Mouse (Mus musculus) left cerebral cortex, postnatal 14 days (tissue): Measurements from ENCODE around the gene Col8a2. TPM values are rescaled to one million over a fixed set of nuclear protein-coding genes. Genes with fewer than 3 reads are reported as not detected.
A peak's percentile ranks its signal among the peaks of the same experiment; 100 is the strongest.

ENCODE experiments used
- DNase-seq, 2 experiments: peaks; one replicate each; pipeline ENCODE4 v3.0.0; 2021 to 2022; ENCODE audit warnings: low spot score in 2 of 2, mixed read lengths in 1 of 2
- intact Hi-C: fragments of 180-260 bp; cut with DNase I; formaldehyde crosslinking; loops from one replicate; pipeline ENCODE4 v1.15.1; 2025
- total RNA-seq, 2 experiments: library from RNA; stranded (reverse); gene quantifications; 2 replicates each; pipeline ENCODE4 v1.2.3; 2021

Col8a2 gene
- total RNA-seq, 2 experiments from 2014 or later, result 2.9 to 3.4 TPM

GRCm38 (mm10) chr4:126321111-126321853 lies 34.7 kb downstream of the Col8a2 start, which contains the start of gene Adprhl2:
Gene Adprhl2 (minus strand): TSS chr4:126321703.
- peak; percentile 97 to 99 for DNase-seq
- intact Hi-C loops, result no loop called here

- DNase-seq, result no peak
- intact Hi-C loops, result no loop called here
These were observed 35.4 kb downstream of the Col8a2 start for GRCm38 (mm10) chr4:126321854-126322511.

GRCm38 (mm10) chr4:126322646-126323045 lies 36.1 kb downstream of the Col8a2 start:
- DNase-seq, result no peak
- intact Hi-C loops, result no loop called here

- intact Hi-C loops, result no loop called here
- no peak for DNase-seq
These were observed 38.3 kb downstream of the Col8a2 start for GRCm38 (mm10) chr4:126324861-126325260.

GRCm38 (mm10) chr4:126325281-126325861 lies 38.8 kb downstream of the Col8a2 start, which contains the start of gene Tekt2:
Gene Tekt2 (minus strand): TSS chr4:126325688.
- intact Hi-C loops, result no loop called here
- no peak for DNase-seq

- DNase-seq, result no peak
- intact Hi-C loops, result no loop called here
These were observed 39.4 kb downstream of the Col8a2 start for GRCm38 (mm10) chr4:126326036-126326435.

- intact Hi-C loops, result no loop called here
- DNase-seq, result no peak
These were observed 43.7 kb downstream of the Col8a2 start for GRCm38 (mm10) chr4:126330295-126330694.

GRCm38 (mm10) chr4:126331751-126332150 lies 45.2 kb downstream of the Col8a2 start:
- no peak for DNase-seq
- intact Hi-C loops, result no loop called here

GRCm38 (mm10) chr4:126332358-126332757 lies 45.8 kb downstream of the Col8a2 start:
- no peak for DNase-seq
- intact Hi-C loops, result no loop called here

- intact Hi-C loops, result no loop called here
- DNase-seq, result no peak
These were observed 52.9 kb downstream of the Col8a2 start for GRCm38 (mm10) chr4:126339461-126339860.

GRCm38 (mm10) chr4:126343451-126343850 lies 56.9 kb downstream of the Col8a2 start:
- intact Hi-C loops, result no loop called here
- no peak for DNase-seq

GRCm38 (mm10) chr4:126360069-126360468 lies 73.5 kb downstream of the Col8a2 start:
- intact Hi-C loops, result no loop called here
- DNase-seq, result no peak

Other genes with a start within 250 kb of the Col8a2 start
- gene Mrps15, start 239.9 kb upstream of the Col8a2 start, total RNA-seq, result 10 to 100 TPM; 40.7 to 48.7 TPM
- 10 to 100 TPM; 49.7 to 55.3 TPM for gene Oscp1, start 228.2 kb upstream of the Col8a2 start, total RNA-seq
- 10 to 100 TPM; 14.7 to 15.4 TPM for gene Lsm10, start 190.2 kb upstream of the Col8a2 start, total RNA-seq
- 10 to 100 TPM; 26.5 to 28.8 TPM for gene Stk40, start 182.8 kb upstream of the Col8a2 start, total RNA-seq
- gene Eva1b, start 139.0 kb upstream of the Col8a2 start, total RNA-seq, result 1 to 10 TPM; 6.5 to 7.0 TPM
- 1 to 10 TPM in 1 of 2 experiments, under 1 TPM in 1; 0.79 to 1.0 TPM for gene Sh3d21, start 123.3 kb upstream of the Col8a2 start, total RNA-seq
- gene Thrap3, start 84.0 kb upstream of the Col8a2 start, total RNA-seq, result 100 to 1,000 TPM; 129 to 147 TPM
- 100 to 1,000 TPM; 241 to 264 TPM for gene Map7d1, start 30.4 kb upstream of the Col8a2 start, total RNA-seq
- 10 to 100 TPM; 82.0 to 85.4 TPM for gene Trappc3, start 24.5 kb upstream of the Col8a2 start, total RNA-seq
- gene Adprhl2, start 34.9 kb downstream of the Col8a2 start, total RNA-seq, result 10 to 100 TPM; 25.3 to 26.8 TPM
- gene Tekt2, start 38.9 kb downstream of the Col8a2 start, total RNA-seq, result 1 to 10 TPM; 1.9 to 2.5 TPM
- 10 to 100 TPM; 27.9 to 33.5 TPM for gene Ago3, start 142.8 kb downstream of the Col8a2 start, total RNA-seq
- 10 to 100 TPM; 49.4 to 52.1 TPM for gene Ago1, start 181.8 kb downstream of the Col8a2 start, total RNA-seq
- 1 to 10 TPM; 6.3 to 6.8 TPM for gene Ago4, start 246.7 kb downstream of the Col8a2 start, total RNA-seq